Comparison of ENCODE assay signal across 22 mouse cellular contexts in genomic region chr9:105139204-105139603, GRCm38 (mm10). TPM values are rescaled to one million over a fixed set of nuclear protein-coding genes. Genes with fewer than 3 reads are reported as not detected.
"Had no signal": no experiment of that assay in that cellular context is flagged by ENCODE, and none has a peak within 500 bp of the region (broad histone marks: within the 10 kb centered on the region; RNA-seq: fewer than 3 reads in every experiment).

No protein-coding gene starts in this region.

- H3K9ac ChIP-seq: limb, embryonic 13.5 days; liver, embryonic 15.5 days; lung, embryonic 14.5 days; midbrain, embryonic 15.5 days; neural tube, embryonic 13.5 days had no signal

- H3K36me3 ChIP-seq: limb, embryonic 13.5 days; liver, embryonic 15.5 days; midbrain, embryonic 15.5 days; neural tube, embryonic 13.5 days had no signal

- ATAC-seq: inflammation-experienced regulatory T-cells, adult 6 months; midbrain, embryonic 15.5 days had no signal

- H3K27ac ChIP-seq: kidney, postnatal 0 days; layer of hippocampus, adult 2 months; left cerebral cortex, adult 2 months; limb, embryonic 13.5 days; liver, embryonic 15.5 days; midbrain, embryonic 15.5 days; neural tube, embryonic 13.5 days had no signal

- H3K27me3 ChIP-seq: limb, embryonic 13.5 days; liver, embryonic 15.5 days; megakaryocyte, embryonic 14.5 days; midbrain, embryonic 15.5 days; neural tube, embryonic 13.5 days had no signal

- H3K9me3 ChIP-seq: limb, embryonic 13.5 days; liver, embryonic 15.5 days; midbrain, embryonic 15.5 days; neural tube, embryonic 13.5 days had no signal

- H3K4me1 ChIP-seq: limb, embryonic 13.5 days; liver, embryonic 15.5 days; midbrain, embryonic 15.5 days; neural tube, embryonic 13.5 days had no signal

- H3K4me2 ChIP-seq: limb, embryonic 13.5 days; liver, embryonic 15.5 days; lung, embryonic 14.5 days; midbrain, embryonic 11.5 days; midbrain, embryonic 15.5 days; neural tube, embryonic 13.5 days had no signal

- DNase-seq: kidney, adult 8-10 months; kidney, postnatal 36 days; lung, embryonic 14.5 days; lung, postnatal 10 days; lung, postnatal 4 days; retina, postnatal 1 day; right cerebral cortex, postnatal 4 days; thymus, adult 18-20 months; thymus, postnatal 14 days had no signal

- H3K4me3 ChIP-seq: layer of hippocampus, adult 2 months; left cerebral cortex, adult 2 months; limb, embryonic 13.5 days; liver, embryonic 15.5 days; megakaryocyte, embryonic 14.5 days; midbrain, embryonic 15.5 days; neural tube, embryonic 13.5 days had no signal

RNA-seq across cellular contexts. Expression of gene 1700080E11Rik, which starts 5.7 kb away (rescaled TPM):
- total RNA-seq: layer of hippocampus, adult 2 months; layer of hippocampus, postnatal 25 days; left cerebral cortex, adult 2 months; left cerebral cortex, postnatal 25 days; liver, adult 2 months had no signal
- polyA plus RNA-seq: inflammation-experienced regulatory T-cells, adult 6 months; kidney, postnatal 0 days; limb, embryonic 13.5 days; liver, adult 2 months; liver, embryonic 15.5 days; lung, embryonic 14.5 days; midbrain, embryonic 11.5 days; midbrain, embryonic 15.5 days; neural tube, embryonic 13.5 days had no signal
